Mouse (Mus musculus): ENCODE data around the gene Upp2.

The Upp2 gene

GRCm38 (mm10) chr2:58625186-58625585 is 58.1 kb downstream of the Upp2 start:
- CTCF ChIA-PET, result no interaction called here

- CTCF ChIA-PET, result no interaction called here
Observed at GRCm38 (mm10) chr2:58625681-58626080, 58.6 kb downstream of the Upp2 start.

GRCm38 (mm10) chr2:58626136-58626769 is 59.2 kb downstream of the Upp2 start:
- CTCF ChIA-PET, result no interaction called here

GRCm38 (mm10) chr2:58627981-58628380 is 60.9 kb downstream of the Upp2 start:
- CTCF ChIA-PET, result no interaction called here

GRCm38 (mm10) chr2:58628993-58629392 is 61.9 kb downstream of the Upp2 start:
- CTCF ChIA-PET, result no interaction called here

GRCm38 (mm10) chr2:58629440-58629839 is 62.3 kb downstream of the Upp2 start:
- CTCF ChIA-PET, result no interaction called here

- CTCF ChIA-PET, result no interaction called here
Observed at GRCm38 (mm10) chr2:58633791-58634190, 66.7 kb downstream of the Upp2 start.

GRCm38 (mm10) chr2:58641761-58642555 is 74.9 kb downstream of the Upp2 start:
- CTCF ChIA-PET, result no interaction called here

- CTCF ChIA-PET, result no interaction called here
Observed at GRCm38 (mm10) chr2:58645667-58646066, 78.6 kb downstream of the Upp2 start.

GRCm38 (mm10) chr2:58655169-58655568 is 88.1 kb downstream of the Upp2 start:
- CTCF ChIA-PET, result no interaction called here

- CTCF ChIA-PET, result no interaction called here
Observed at GRCm38 (mm10) chr2:58656959-58657358, 89.9 kb downstream of the Upp2 start.

GRCm38 (mm10) chr2:58657855-58658254 is 90.8 kb downstream of the Upp2 start:
- CTCF ChIA-PET, result no interaction called here

GRCm38 (mm10) chr2:58660591-58660990 is 93.5 kb downstream of the Upp2 start:
- CTCF ChIA-PET, result no interaction called here

GRCm38 (mm10) chr2:58661116-58661515 is 94.0 kb downstream of the Upp2 start:
- CTCF ChIA-PET, result no interaction called here

GRCm38 (mm10) chr2:58662661-58663060 is 95.6 kb downstream of the Upp2 start:
- CTCF ChIA-PET, result no interaction called here

GRCm38 (mm10) chr2:58663404-58664120 is 96.5 kb downstream of the Upp2 start:
- CTCF ChIA-PET, result no interaction called here

GRCm38 (mm10) chr2:58665081-58665814 is 98.2 kb downstream of the Upp2 start:
- CTCF ChIA-PET, result no interaction called here

- CTCF ChIA-PET, result interaction anchor here (0.6 kb wide), 1 partner anchor 454 kb away, joined by 3 read pairs; no protein-coding TSS in a partner anchor
Observed at GRCm38 (mm10) chr2:58667298-58667697, 100.2 kb downstream of the Upp2 start.

GRCm38 (mm10) chr2:58667991-58668390 is 100.9 kb downstream of the Upp2 start:
- CTCF ChIA-PET, result no interaction called here

GRCm38 (mm10) chr2:58669114-58669513 is 102.0 kb downstream of the Upp2 start:
- CTCF ChIA-PET, result no interaction called here

- CTCF ChIA-PET, result no interaction called here
Observed at GRCm38 (mm10) chr2:58672520-58672919, 105.4 kb downstream of the Upp2 start.

- CTCF ChIA-PET, result no interaction called here
Observed at GRCm38 (mm10) chr2:58679968-58680367, 112.9 kb downstream of the Upp2 start.

Data from spleen, embryonic (tissue).